In genomic region chr4:139716477-139717169, GRCm38 (mm10) we compare ENCODE assay signal across 12 mouse cellular contexts.
DNase-seq lines count a peak whose midpoint lies in the region; ATAC-seq lines count a peak whose summit lies in the region.
"Had no signal": no experiment of that assay in that cellular context is flagged by ENCODE, and none has a peak within 500 bp of the region (broad histone marks: within the 10 kb centered on the region; RNA-seq: fewer than 3 reads in every experiment).

No protein-coding gene starts in this region.

- H3K9me3 ChIP-seq in hindbrain, embryonic 12.5 days (replicated peaks), result no peaks in the 10 kb centered on the region
- H3K9me3 ChIP-seq: hindbrain, embryonic 10.5 days; liver, embryonic 13.5 days; neural tube, embryonic 15.5 days had no signal

- 85% methylated on average over 10 of the region's 10 CpGs for WGBS in hindbrain, embryonic 12.5 days

- DNase-seq in urinary bladder, adult 18-20 months (ENCODE audit: low spot score in 2 of 2), result peak; percentile 9 to 59
- DNase-seq in urinary bladder, postnatal 10 days (ENCODE audit: low spot score), result no peak
- DNase-seq in brain, adult 2 months (ENCODE audit: low read depth, low spot score), result peak; percentile 85
- peak; percentile 14 to 51 for DNase-seq in left cerebral cortex, adult 9 months (ENCODE audit: low spot score in 2 of 2)
- no peak for DNase-seq in spleen, postnatal 14 days (ENCODE audit: low spot score in 2 of 2)
- DNase-seq in heart, postnatal 25 days (ENCODE audit: low spot score), result no peak
- DNase-seq: cerebellum, postnatal 14 days; gastrocnemius, postnatal 36 days; liver, embryonic 13.5 days had no signal

- ATAC-seq in hindbrain, embryonic 12.5 days (ENCODE audit: low FRiP score), result no peak

- no peak overlapping the region for H3K9ac ChIP-seq in hindbrain, embryonic 12.5 days
- H3K9ac ChIP-seq: liver, embryonic 13.5 days; neural tube, embryonic 15.5 days had no signal

- intact Hi-C loops in heart, postnatal 25 days (cut with DNase I), result no loop called here

- H3K4me1 ChIP-seq in hindbrain, embryonic 12.5 days, result peaks cover 7% of the 10 kb centered on the region; the same call in 1 of the 2 replicates
- H3K4me1 ChIP-seq: liver, embryonic 13.5 days; neural tube, embryonic 15.5 days had no signal

- peaks cover 3% of the 10 kb centered on the region; the same call in 1 of the 2 replicates for H3K27me3 ChIP-seq in hindbrain, embryonic 12.5 days
- H3K27me3 ChIP-seq: liver, embryonic 13.5 days; neural tube, embryonic 15.5 days had no signal

- no peak overlapping the region for H3K4me2 ChIP-seq in hindbrain, embryonic 12.5 days (replicated peaks)
- H3K4me2 ChIP-seq: liver, embryonic 13.5 days; neural tube, embryonic 15.5 days had no signal

- no peak overlapping the region for H3K4me3 ChIP-seq in hindbrain, embryonic 12.5 days
- H3K4me3 ChIP-seq: hindbrain, embryonic 10.5 days; liver, embryonic 13.5 days; neural tube, embryonic 15.5 days had no signal

- H3K36me3 ChIP-seq in hindbrain, embryonic 12.5 days, result no peaks in the 10 kb centered on the region
- H3K36me3 ChIP-seq: hindbrain, embryonic 10.5 days; liver, embryonic 13.5 days; neural tube, embryonic 15.5 days had no signal

- H3K27ac ChIP-seq in hindbrain, embryonic 12.5 days, result no peak overlapping the region
- H3K27ac ChIP-seq: hindbrain, embryonic 10.5 days; liver, embryonic 13.5 days; neural tube, embryonic 15.5 days had no signal

Comparison
In these comparisons a context has a peak if more than half of its experiments do, and no peak if none do; other contexts are left out.
1. DNase-seq: peak in urinary bladder, adult 18-20 months (2 of 2), brain, adult 2 months (single experiment) and left cerebral cortex, adult 9 months (2 of 2); none in urinary bladder, postnatal 10 days (single experiment), spleen, postnatal 14 days (0 of 2) and heart, postnatal 25 days (single experiment).